Mouse (Mus musculus) adrenal gland, postnatal 36 days (tissue): ENCODE measurements at regions not wholly inside any gene's neighbourhood (a gene's known extent, or its start where the extent isn't known, plus 50 kb on each side); places are given as distances from the start of the nearest gene placed in this dataset.
"Not testable (repeated sequence)": the region's sequence is repeated elsewhere in the genome, so short reads cannot be mapped to it uniquely, and the experiment has no call there.

Experiments
- DNase-seq, 2 experiments: peaks; one replicate each; pipeline ENCODE4 v3.0.0; 2021; ENCODE audit warnings: mixed read lengths in 1 of 2

- no peak for DNase-seq
Measured at GRCm38 (mm10) chr6:59102090-59102489, 77.7 kb upstream of the Fam13a start.

DNA sequence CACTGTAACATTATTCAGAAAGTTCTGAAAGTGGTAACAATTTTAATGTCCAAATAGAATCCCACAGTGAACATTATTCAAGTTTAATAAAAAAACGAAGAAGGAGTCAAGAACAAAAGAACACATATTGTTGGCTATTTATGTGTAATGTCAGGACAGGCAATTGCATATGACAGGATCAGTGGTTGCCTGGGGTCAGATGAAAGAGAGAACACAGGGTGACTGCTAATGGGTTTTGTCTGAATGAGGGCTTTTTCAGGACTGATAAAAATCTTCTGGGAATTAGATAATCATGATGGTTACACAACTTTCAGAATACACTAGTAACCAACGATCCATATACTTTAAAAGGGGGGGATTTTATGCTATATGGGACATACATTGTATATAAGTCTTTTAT is 79.6 kb upstream of the Fam13a start:
- DNase-seq = no peak

DNA sequence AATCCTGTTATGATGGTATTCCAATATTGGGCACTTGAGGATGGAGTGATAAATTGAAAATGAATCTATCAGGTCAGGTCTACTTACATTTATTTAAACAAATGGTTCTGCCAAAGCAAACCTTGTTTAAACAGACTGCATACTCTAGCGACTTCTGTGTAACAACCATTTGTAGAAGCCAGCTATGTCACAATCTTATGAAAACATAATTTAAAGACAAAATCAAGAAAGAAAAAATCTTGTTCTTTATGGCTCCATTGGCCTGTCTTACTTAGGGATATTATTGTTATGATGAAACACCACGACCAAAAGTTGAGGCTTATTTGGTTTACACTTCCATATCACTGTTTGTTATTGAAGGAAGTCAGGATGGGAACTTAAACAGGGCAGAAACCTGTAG is 80.1 kb upstream of the Fam13a start:
- no peak for DNase-seq

GRCm38 (mm10) chr6:59108102-59108501 is 83.8 kb upstream of the Fam13a start:
- DNase-seq = no peak

GRCm38 (mm10) chr6:59132410-59132809 is 76.3 kb upstream of the Tigd2 start:
- no peak for DNase-seq

- not testable (repeated sequence) for DNase-seq
Measured at GRCm38 (mm10) chr6:59133800-59134199, 74.9 kb upstream of the Tigd2 start.

DNA sequence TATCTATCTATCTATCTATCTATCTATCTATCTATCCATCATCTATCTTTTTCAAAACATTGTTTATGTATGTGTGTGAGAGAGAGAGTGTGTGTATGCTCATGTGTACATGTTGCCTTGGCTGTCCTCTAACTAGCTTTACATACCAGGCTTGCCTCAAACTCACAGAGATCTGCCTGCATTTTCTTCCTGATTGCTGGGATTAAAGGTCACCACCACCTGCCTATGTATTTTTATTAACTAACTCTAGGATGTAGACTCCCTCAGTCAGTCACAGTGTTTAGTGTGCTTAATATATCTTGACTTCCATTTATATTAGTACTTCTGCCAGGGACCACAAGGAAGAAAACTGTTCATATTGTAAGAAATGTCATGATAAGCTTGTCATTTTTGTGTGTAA is 69.0 kb upstream of the Tigd2 start:
- DNase-seq = no peak

- no peak for DNase-seq
Measured at GRCm38 (mm10) chr6:59142050-59142449, 66.6 kb upstream of the Tigd2 start.

DNA sequence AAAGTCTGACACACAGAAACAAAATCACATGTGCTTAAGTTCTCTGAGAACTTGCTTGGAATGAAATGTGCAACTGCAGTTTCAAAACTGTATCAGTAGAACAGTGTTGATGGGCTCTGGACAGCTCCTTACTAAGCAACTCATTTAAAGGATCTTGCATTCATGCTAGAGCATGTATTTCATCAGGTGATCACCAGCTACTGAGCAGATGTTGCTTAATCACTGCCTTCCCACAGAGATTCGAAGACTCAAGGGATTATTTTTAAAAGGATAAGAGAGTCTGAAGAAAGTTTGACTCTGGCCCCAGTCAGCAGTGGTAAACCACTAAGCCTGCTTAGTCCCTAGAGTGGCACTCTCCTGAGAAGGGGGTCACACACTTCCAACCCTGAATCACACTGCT is 61.2 kb upstream of the Tigd2 start:
- peak in 1 of 2 experiments; percentile 4 for DNase-seq

- no peak for DNase-seq
Measured at GRCm38 (mm10) chr6:59155636-59156035, 53.0 kb upstream of the Tigd2 start.
